Mouse (Mus musculus): ENCODE measurements around the gene Zzz3. TPM values are rescaled to one million over a fixed set of nuclear protein-coding genes. Genes with fewer than 3 reads are reported as not detected.
"Not testable (repeated sequence)": the region's sequence is repeated elsewhere in the genome, so short reads cannot be mapped to it uniquely, and the experiment has no call there.

Zzz3 gene
- polyA plus RNA-seq, 1 experiment from 2014 or later, result 49.3 TPM

GRCm38 (mm10) chr3:152457308-152458035 is 62.2 kb downstream of the Zzz3 start:
- Histone ChIP-seq H3K27me3 (no peaks in the 10 kb centered on the region), H3K27ac (no peak overlapping the region), H3K9me3 (no peaks in the 10 kb centered on the region; the same call in 1 of the 2 replicates), H3K4me1 (peaks cover 14% of the 10 kb centered on the region), H3K36me3 (peaks cover 55% of the 10 kb centered on the region), H3K9ac (no peak overlapping the region), H3K4me2 (replicated peaks) (no peak overlapping the region), H3K4me3 (no peak overlapping the region)
- ATAC-seq (ENCODE audit: low FRiP score, low read depth), result no peak
- WGBS, result 91% methylated on average over 2 of the region's 2 CpGs

- H3K4me2 ChIP-seq (replicated peaks); H3K4me3 ChIP-seq; H3K9ac ChIP-seq; H3K27ac ChIP-seq; H3K27me3 ChIP-seq; ATAC-seq (ENCODE audit: low FRiP score, low read depth); H3K9me3 ChIP-seq: not testable (repeated sequence)
- Histone ChIP-seq H3K36me3 (peaks cover 62% of the 10 kb centered on the region), H3K4me1 (peaks cover 14% of the 10 kb centered on the region)
- 78% methylated on average over 4 of the region's 4 CpGs for WGBS
These were observed 63.6 kb downstream of the Zzz3 start for GRCm38 (mm10) chr3:152458875-152459274.

GRCm38 (mm10) chr3:152460802-152461201 is 65.5 kb downstream of the Zzz3 start:
- H3K27ac ChIP-seq, result no peak overlapping the region
- H3K9me3 ChIP-seq, result no peaks in the 10 kb centered on the region; the same call in 1 of the 2 replicates
- H3K4me3 ChIP-seq, result no peak overlapping the region
- H3K27me3 ChIP-seq, result no peaks in the 10 kb centered on the region
- WGBS, result 21% methylated on average over 4 of the region's 4 CpGs
- no peak overlapping the region for H3K4me2 ChIP-seq (replicated peaks)
- H3K9ac ChIP-seq, result no peak overlapping the region
- ATAC-seq (ENCODE audit: low FRiP score, low read depth), result no peak
- peaks cover 43% of the 10 kb centered on the region for H3K36me3 ChIP-seq
- peaks cover 14% of the 10 kb centered on the region for H3K4me1 ChIP-seq

- H3K27me3 ChIP-seq, result no peaks in the 10 kb centered on the region
- 86% methylated on average over 10 of the region's 10 CpGs for WGBS
- H3K9me3 ChIP-seq, result no peaks in the 10 kb centered on the region
- no peak for ATAC-seq (ENCODE audit: low FRiP score, low read depth)
- H3K4me2 ChIP-seq (replicated peaks), result no peak overlapping the region
- peaks cover 18% of the 10 kb centered on the region for H3K4me1 ChIP-seq
- no peak overlapping the region for H3K4me3 ChIP-seq
- H3K36me3 ChIP-seq, result peaks cover 30% of the 10 kb centered on the region
- H3K9ac ChIP-seq, result no peak overlapping the region
- no peak overlapping the region for H3K27ac ChIP-seq
These were observed 66.8 kb downstream of the Zzz3 start for GRCm38 (mm10) chr3:152462038-152462547.

GRCm38 (mm10) chr3:152462900-152463299 is 67.6 kb downstream of the Zzz3 start:
- ATAC-seq (ENCODE audit: low FRiP score, low read depth), result no peak

GRCm38 (mm10) chr3:152464462-152464861 is 69.2 kb downstream of the Zzz3 start:
- Histone ChIP-seq H3K9ac (no peak overlapping the region), H3K27me3 (no peaks in the 10 kb centered on the region), H3K36me3 (peaks cover 13% of the 10 kb centered on the region), H3K9me3 (no peaks in the 10 kb centered on the region), H3K4me3 (no peak overlapping the region), H3K4me2 (replicated peaks) (no peak overlapping the region), H3K27ac (no peak overlapping the region), H3K4me1 (peaks cover 34% of the 10 kb centered on the region)
- WGBS, result 93% methylated on average over 3 of the region's 3 CpGs
- no peak for ATAC-seq (ENCODE audit: low FRiP score, low read depth)

More at GRCm38 (mm10) chr3:152462900-152463299, 67.6 kb downstream of the Zzz3 start:
- H3K4me1 ChIP-seq, result peaks cover 23% of the 10 kb centered on the region
- no peak overlapping the region for H3K4me2 ChIP-seq (replicated peaks)
- H3K36me3 ChIP-seq, result peaks cover 22% of the 10 kb centered on the region
- WGBS, result 97% methylated on average over 10 of the region's 10 CpGs
- H3K9ac ChIP-seq, result no peak overlapping the region
- no peak overlapping the region for H3K27ac ChIP-seq
- H3K27me3 ChIP-seq, result no peaks in the 10 kb centered on the region
- no peaks in the 10 kb centered on the region for H3K9me3 ChIP-seq
- H3K4me3 ChIP-seq, result no peak overlapping the region

- WGBS, result 89% methylated on average over 6 of the region's 6 CpGs
- peaks cover 10% of the 10 kb centered on the region for H3K36me3 ChIP-seq
- H3K4me1 ChIP-seq, result peaks cover 33% of the 10 kb centered on the region
- no peak overlapping the region for H3K27ac ChIP-seq
- no peaks in the 10 kb centered on the region for H3K9me3 ChIP-seq
- no peak for ATAC-seq (ENCODE audit: low FRiP score, low read depth)
- H3K9ac ChIP-seq, result no peak overlapping the region
- no peak overlapping the region for H3K4me3 ChIP-seq
- no peak overlapping the region for H3K4me2 ChIP-seq (replicated peaks)
- no peaks in the 10 kb centered on the region for H3K27me3 ChIP-seq
These were observed 70.1 kb downstream of the Zzz3 start for GRCm38 (mm10) chr3:152465338-152465737.

GRCm38 (mm10) chr3:152466849-152467248 is 71.6 kb downstream of the Zzz3 start:
- H3K4me3 ChIP-seq, result no peak overlapping the region
- H3K9ac ChIP-seq, result no peak overlapping the region
- peaks cover 23% of the 10 kb centered on the region for H3K4me1 ChIP-seq
- 93% methylated on average over 9 of the region's 9 CpGs for WGBS
- H3K27me3 ChIP-seq, result no peaks in the 10 kb centered on the region
- H3K36me3 ChIP-seq, result peaks cover 10% of the 10 kb centered on the region
- no peak for ATAC-seq (ENCODE audit: low FRiP score, low read depth)
- H3K27ac ChIP-seq, result no peak overlapping the region
- no peak overlapping the region for H3K4me2 ChIP-seq (replicated peaks)
- H3K9me3 ChIP-seq, result no peaks in the 10 kb centered on the region

GRCm38 (mm10) chr3:152467312-152467711 is 72.0 kb downstream of the Zzz3 start:
- no peak overlapping the region for H3K27ac ChIP-seq
- H3K4me1 ChIP-seq, result peaks cover 23% of the 10 kb centered on the region
- H3K36me3 ChIP-seq, result peaks cover 10% of the 10 kb centered on the region
- no peak overlapping the region for H3K9ac ChIP-seq
- no peaks in the 10 kb centered on the region for H3K27me3 ChIP-seq
- 64% methylated on average over 4 of the region's 4 CpGs for WGBS
- peak; percentile 22; the same call in 1 of the 2 replicates for ATAC-seq (ENCODE audit: low FRiP score, low read depth)
- no peaks in the 10 kb centered on the region for H3K9me3 ChIP-seq
- no peak overlapping the region for H3K4me2 ChIP-seq (replicated peaks)
- H3K4me3 ChIP-seq, result no peak overlapping the region

GRCm38 (mm10) chr3:152468032-152468431 is 72.8 kb downstream of the Zzz3 start:
- ATAC-seq (ENCODE audit: low FRiP score, low read depth), result no peak
- 80% methylated on average over 8 of the region's 8 CpGs for WGBS
- no peak overlapping the region for H3K9ac ChIP-seq
- H3K4me1 ChIP-seq, result peaks cover 23% of the 10 kb centered on the region
- no peak overlapping the region for H3K27ac ChIP-seq
- H3K4me3 ChIP-seq, result no peak overlapping the region
- no peaks in the 10 kb centered on the region for H3K9me3 ChIP-seq
- no peaks in the 10 kb centered on the region for H3K27me3 ChIP-seq
- peaks cover 7% of the 10 kb centered on the region; the same call in 1 of the 2 replicates for H3K36me3 ChIP-seq
- no peak overlapping the region for H3K4me2 ChIP-seq (replicated peaks)

GRCm38 (mm10) chr3:152468569-152469041 is 73.3 kb downstream of the Zzz3 start:
- ATAC-seq (ENCODE audit: low FRiP score, low read depth), result no peak
- H3K4me1 ChIP-seq, result peaks cover 23% of the 10 kb centered on the region
- 0 out of 2 replicates have a peak overlapping the region, but pooled peaks have one; percentile 0 for H3K4me2 ChIP-seq (replicated peaks)
- H3K27ac ChIP-seq, result no peak overlapping the region; the same call in 1 of the 2 replicates
- no peaks in the 10 kb centered on the region for H3K9me3 ChIP-seq
- no peak overlapping the region for H3K9ac ChIP-seq
- peaks cover 1% of the 10 kb centered on the region; the same call in 1 of the 2 replicates for H3K36me3 ChIP-seq
- no peak overlapping the region for H3K4me3 ChIP-seq
- 75% methylated on average over 12 of the region's 12 CpGs for WGBS
- no peaks in the 10 kb centered on the region for H3K27me3 ChIP-seq

- no peaks in the 10 kb centered on the region for H3K9me3 ChIP-seq
- H3K4me2 ChIP-seq (replicated peaks), result no peak overlapping the region
- H3K36me3 ChIP-seq, result no peaks in the 10 kb centered on the region
- peak overlapping the region; percentile 61; the same call in 1 of the 2 replicates for H3K27ac ChIP-seq
- 61% methylated on average over 18 of the region's 18 CpGs for WGBS
- peaks cover 23% of the 10 kb centered on the region for H3K4me1 ChIP-seq
- no peak overlapping the region for H3K9ac ChIP-seq
- no peak for ATAC-seq (ENCODE audit: low FRiP score, low read depth)
- no peaks in the 10 kb centered on the region for H3K27me3 ChIP-seq
- no peak overlapping the region for H3K4me3 ChIP-seq
These were observed 74.3 kb downstream of the Zzz3 start for GRCm38 (mm10) chr3:152469423-152470200.

All from limb, embryonic 13.5 days (tissue).